In the genomic region with DNA sequence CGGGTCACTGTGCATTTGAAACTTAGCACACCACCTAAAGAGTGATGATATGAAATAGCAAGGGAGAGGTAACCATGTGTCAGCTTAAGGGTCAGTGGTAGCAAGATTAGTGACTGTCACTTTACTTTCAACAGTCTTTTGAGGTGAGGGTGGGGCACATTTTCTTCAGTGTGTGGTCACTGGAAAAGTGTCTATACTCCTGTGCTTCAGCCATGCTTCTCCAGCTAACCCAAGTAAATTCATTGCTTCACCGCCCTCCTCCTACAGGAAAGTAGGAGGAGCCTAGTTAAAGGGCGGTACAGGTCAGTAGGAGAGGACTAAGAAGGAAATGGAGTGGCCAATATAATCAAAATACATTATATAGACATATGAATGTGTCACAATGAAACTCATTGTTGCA, we compare ENCODE assay signal across 35 mouse cellular contexts.
"Had no signal": no experiment of that assay in that cellular context is flagged by ENCODE, and none has a peak within 500 bp of the region (broad histone marks: within the 10 kb centered on the region; RNA-seq: fewer than 3 reads in every experiment).

No protein-coding gene starts in this region.

- H3K9ac ChIP-seq: heart, embryonic 12.5 days; heart, embryonic 13.5 days; heart, embryonic 15.5 days; hindbrain, embryonic 12.5 days; hindbrain, embryonic 13.5 days; hindbrain, embryonic 14.5 days; hindbrain, embryonic 15.5 days; intestine, embryonic 15.5 days; kidney, embryonic 15.5 days had no signal

- ATAC-seq: hindbrain, embryonic 16.5 days; hindbrain, postnatal 0 days; inflammation-experienced regulatory T-cells, adult 6 months; intestine, embryonic 15.5 days; intestine, embryonic 16.5 days; intestine, postnatal 0 days had no signal

- H3K27me3 ChIP-seq: heart, embryonic 12.5 days; heart, embryonic 13.5 days; heart, embryonic 15.5 days; hindbrain, embryonic 12.5 days; hindbrain, embryonic 13.5 days; hindbrain, embryonic 15.5 days; intestine, embryonic 15.5 days; kidney, embryonic 15.5 days had no signal

- H3K36me3 ChIP-seq: heart, embryonic 10.5 days; heart, embryonic 12.5 days; heart, embryonic 13.5 days; heart, embryonic 15.5 days; hindbrain, embryonic 10.5 days; hindbrain, embryonic 12.5 days; hindbrain, embryonic 13.5 days; hindbrain, embryonic 15.5 days; intestine, embryonic 15.5 days; kidney, embryonic 15.5 days had no signal

- H3K4me1 ChIP-seq: hindbrain, embryonic 12.5 days; hindbrain, embryonic 13.5 days; hindbrain, embryonic 15.5 days; intestine, embryonic 15.5 days had no signal

- H3K4me3 ChIP-seq: heart, embryonic 10.5 days; heart, embryonic 12.5 days; heart, embryonic 13.5 days; heart, embryonic 15.5 days; hindbrain, embryonic 10.5 days; hindbrain, embryonic 12.5 days; hindbrain, embryonic 13.5 days; hindbrain, embryonic 15.5 days; intestine, embryonic 15.5 days; kidney, embryonic 15.5 days; layer of hippocampus, adult 2 months had no signal

- DNase-seq: heart, postnatal 10 days; heart, postnatal 14 days; heart, postnatal 36 days; heart, postnatal 4 days; kidney, adult 11 months; kidney, adult 18-20 months; kidney, adult 2 months; kidney, adult 8-10 months; kidney, adult 9 months; kidney, postnatal 10 days; kidney, postnatal 14 days; kidney, postnatal 25 days; kidney, postnatal 36 days; kidney, postnatal 4 days; layer of hippocampus, adult 9-11 months; layer of hippocampus, postnatal 36 days had no signal

- H3K27ac ChIP-seq: heart, embryonic 10.5 days; heart, embryonic 13.5 days; heart, embryonic 15.5 days; hindbrain, embryonic 10.5 days; hindbrain, embryonic 12.5 days; hindbrain, embryonic 13.5 days; hindbrain, embryonic 14.5 days; hindbrain, embryonic 15.5 days; hindbrain, postnatal 0 days; intestine, embryonic 15.5 days; kidney, embryonic 15.5 days; kidney, postnatal 0 days; layer of hippocampus, adult 2 months had no signal

- H3K9me3 ChIP-seq: heart, embryonic 10.5 days; heart, embryonic 12.5 days; heart, embryonic 13.5 days; heart, embryonic 15.5 days; hindbrain, embryonic 10.5 days; hindbrain, embryonic 12.5 days; hindbrain, embryonic 13.5 days; hindbrain, embryonic 15.5 days; intestine, embryonic 15.5 days; kidney, embryonic 15.5 days had no signal

- H3K4me2 ChIP-seq: heart, embryonic 11.5 days; heart, embryonic 12.5 days; heart, embryonic 13.5 days; heart, embryonic 15.5 days; hindbrain, embryonic 12.5 days; hindbrain, embryonic 13.5 days; hindbrain, embryonic 14.5 days; hindbrain, embryonic 15.5 days; intestine, embryonic 15.5 days; kidney, embryonic 15.5 days had no signal
